Comparison of ENCODE assay signal across 8 mouse cellular contexts in genomic region chr9:114583812-114584182, GRCm38 (mm10). TPM values are rescaled to one million over a fixed set of nuclear protein-coding genes. Genes with fewer than 3 reads are reported as not detected.
DNase-seq lines count a peak whose midpoint lies in the region; ATAC-seq and TF ChIP-seq lines count a peak whose summit lies in the region.

No protein-coding gene starts in this region.

- TF ChIP-seq CTCF in MEL (IDR thresholded peaks at IDR 0.05 in 2 of 3, conservative IDR thresholded peaks at IDR 0.05 in 1 of 3; ENCODE audit: control insufficient read depth in 1 of 3, insufficient read depth in 1 of 3, low read depth in 2 of 3, low read length in 3 of 3, poor library complexity in 1 of 3, severe bottlenecking in 1 of 3): peak; percentile 80 to 92 (median 92)

- TF ChIP-seq EP300 in MEL (IDR thresholded peaks at IDR 0.05; ENCODE audit: low read depth in 1 of 2, low read length in 2 of 2): no peak

- ATAC-seq in forebrain, embryonic 16.5 days: peak; percentile 81

- peak overlapping the region; percentile 56 to 82 for H3K4me3 ChIP-seq in MEL (ENCODE audit: control insufficient read depth in 1 of 2, insufficient read depth in 1 of 2, low read depth in 2 of 2, low read length in 2 of 2)
- H3K4me3 ChIP-seq in forebrain, embryonic 16.5 days (replicated peaks; ENCODE audit: low read length): peak overlapping the region; percentile 33

- H3K9ac ChIP-seq in MEL (ENCODE audit: control insufficient read depth, low read depth, low read length, poor library complexity, severe bottlenecking): peak overlapping the region; percentile 37
- H3K9ac ChIP-seq in forebrain, embryonic 16.5 days (replicated peaks; ENCODE audit: low read depth, low read length): no peak overlapping the region

- TF ChIP-seq POLR2A in MEL (IDR thresholded peaks at IDR 0.05; ENCODE audit: control insufficient read depth in 1 of 2, insufficient read depth in 1 of 2, low read depth in 1 of 2, low read length in 2 of 2, poor library complexity in 1 of 2): no peak

- no peaks in the 10 kb centered on the region for H3K79me2 ChIP-seq in MEL (ENCODE audit: control insufficient read depth, insufficient read depth, low read length, poor library complexity)

- H3K36me3 ChIP-seq in MEL (ENCODE audit: control insufficient read depth in 1 of 2, insufficient read depth in 2 of 2, low read length in 2 of 2): peaks cover 0 to 7% of the 10 kb centered on the region in 2 experiments; a peak in 2 of 4 replicates
- H3K36me3 ChIP-seq in forebrain, embryonic 16.5 days (ENCODE audit: control insufficient read depth, insufficient read depth): peaks cover 4% of the 10 kb centered on the region; the same call in 1 of the 2 replicates

- H3K4me2 ChIP-seq in forebrain, embryonic 16.5 days (ENCODE audit: low read length): peak overlapping the region; percentile 55

- H3K4me1 ChIP-seq in MEL (ENCODE audit: control insufficient read depth in 1 of 2, insufficient read depth in 2 of 2, low read length in 2 of 2): peaks cover 0 to 14% of the 10 kb centered on the region in 2 experiments; a peak in 2 of 4 replicates
- H3K4me1 ChIP-seq in forebrain, embryonic 16.5 days (replicated peaks; ENCODE audit: control insufficient read depth, insufficient read depth, low read length): peaks cover 11% of the 10 kb centered on the region

- peak; percentile 59 for DNase-seq in MEL (ENCODE audit: low read depth, low spot score)
- peak; percentile 29 for DNase-seq in cerebellum, adult 11-12 months
- peak; percentile 81 for DNase-seq in heart, postnatal 4 days
- DNase-seq in layer of hippocampus, postnatal 25 days (ENCODE audit: extremely low spot score in 1 of 2, low spot score in 1 of 2): peak; percentile 31 to 74
- DNase-seq in lung, postnatal 10 days: peak; percentile 82
- DNase-seq in retina, embryonic 14.5 days (ENCODE audit: low spot score): peak; percentile 88
- peak; percentile 78 for DNase-seq in urinary bladder, postnatal 14 days (ENCODE audit: low spot score)

- under 1% methylated on average over 23 of the region's 23 CpGs for WGBS in forebrain, embryonic 16.5 days

- no peaks in the 10 kb centered on the region for H3K9me3 ChIP-seq in MEL (replicated peaks; ENCODE audit: insufficient read depth, low read length)
- no peaks in the 10 kb centered on the region for H3K9me3 ChIP-seq in forebrain, embryonic 16.5 days (ENCODE audit: control insufficient read depth, low read length)

- peak overlapping the region; percentile 59 for H3K27ac ChIP-seq in MEL (ENCODE audit: control insufficient read depth, low read depth, low read length)
- no peak overlapping the region for H3K27ac ChIP-seq in forebrain, embryonic 16.5 days (ENCODE audit: low read length)

- no peak; the same call in 1 of the 2 replicates for TF ChIP-seq RAD21 in MEL (IDR thresholded peaks at IDR 0.05; ENCODE audit: low read depth, low read length)

- no peaks in the 10 kb centered on the region for H3K27me3 ChIP-seq in MEL (ENCODE audit: control insufficient read depth in 1 of 2, insufficient read depth in 2 of 2, low read length in 2 of 2)
- no peaks in the 10 kb centered on the region for H3K27me3 ChIP-seq in forebrain, embryonic 16.5 days (replicated peaks; ENCODE audit: control insufficient read depth, insufficient read depth, low read length)

TF ChIP-seq in MEL, 35 proteins besides CTCF, POLR2A, EP300 and RAD21:
- 0 out of 2 replicates have a peak, but pooled peaks have one; percentile 10 for TF ChIP-seq ZKSCAN1 (IDR thresholded peaks at IDR 0.05; ENCODE audit: low read depth, low read length)
- no peak for TF ChIP-seq MYB (IDR thresholded peaks at IDR 0.05; ENCODE audit: low read depth, low read length)
- TF ChIP-seq ETS1 (IDR thresholded peaks at IDR 0.05; ENCODE audit: low read depth, low read length): 0 out of 2 replicates have a peak, but pooled peaks have one; percentile 19
- peak; percentile 27; the same call in 1 of the 2 replicates for TF ChIP-seq GATA1 (IDR thresholded peaks at IDR 0.05; ENCODE audit: low read depth, low read length)
- TF ChIP-seq CHD1 (IDR thresholded peaks at IDR 0.05; ENCODE audit: low read depth, low read length): 0 out of 2 replicates have a peak, but pooled peaks have one; percentile 57
- TF ChIP-seq SMC3 (IDR thresholded peaks at IDR 0.05; ENCODE audit: low read depth, low read length): peak; percentile 28
- no peak for TF ChIP-seq ZC3H11A (IDR thresholded peaks at IDR 0.05; ENCODE audit: low read depth, low read length)
- TF ChIP-seq MYC (IDR thresholded peaks at IDR 0.05; ENCODE audit: low read depth, low read length): peak; percentile 57; the same call in 1 of the 2 replicates
TF ChIP-seq in MEL: peak in this region for 6.

RNA-seq across cellular contexts. Expression of gene Trim71, which starts 19.6 kb away (rescaled TPM):
- not detected in 2 replicates for total RNA-seq in MEL (2012; rRNA removed)
- not detected for polyA plus RNA-seq in MEL (2012; ENCODE audit: insufficient read depth in 1 of 2, insufficient read length in 2 of 2, low read depth in 1 of 2, low replicate concordance in 2 of 2, missing spikeins in 1 of 2)
- 0.12 and 0.13 TPM in 2 replicates for polyA plus RNA-seq in forebrain, embryonic 16.5 days (2015; fragmentation: Nextera tagmentation; extraction: Ambion mirVana)
- total RNA-seq in heart, postnatal 4 days (2021): not detected
- 1 to 10 TPM in 1 of 2 experiments, under 1 TPM in 1; 0.91 to 1.2 TPM for total RNA-seq in layer of hippocampus, postnatal 25 days (2021)

RNA-seq across cellular contexts. Expression of gene Cnot10, which starts 56.2 kb away (rescaled TPM):
- total RNA-seq in MEL (2012; rRNA removed): 42.4 and 43.3 TPM in 2 replicates
- 100 to 1,000 TPM in 1 of 2 experiments, 10 to 100 TPM in 1; 46.9 to 143 TPM for polyA plus RNA-seq in MEL (2012; ENCODE audit: insufficient read depth in 1 of 2, insufficient read length in 2 of 2, low read depth in 1 of 2, low replicate concordance in 2 of 2, missing spikeins in 1 of 2)
- polyA plus RNA-seq in forebrain, embryonic 16.5 days (2015; fragmentation: Nextera tagmentation; extraction: Ambion mirVana): 61.2 and 64.0 TPM in 2 replicates
- total RNA-seq in heart, postnatal 4 days (2021): 10 to 100 TPM; 30.8 to 31.3 TPM
- total RNA-seq in layer of hippocampus, postnatal 25 days (2021): 10 to 100 TPM; 50.8 to 51.9 TPM

Comparison
In these comparisons a context has a peak if more than half of its experiments do, and no peak if none do; other contexts are left out.
1. DNase-seq: peak in every context shown above with its lines; median percentile 88 in retina, embryonic 14.5 days; 82 in lung, postnatal 10 days; 81 in heart, postnatal 4 days; 78 in urinary bladder, postnatal 14 days; 59 in MEL; 52 in layer of hippocampus, postnatal 25 days; 29 in cerebellum, adult 11-12 months.